Mouse (Mus musculus): Measurements from ENCODE around the gene Dock7. TPM values are rescaled to one million over a fixed set of nuclear protein-coding genes. Genes with fewer than 3 reads are reported as not detected.

Gene Dock7
- 88.7 and 94.2 TPM in 2 replicates for polyA plus RNA-seq (2016; fragmentation: Nextera tagmentation; extraction: Ambion mirVana)

DNA sequence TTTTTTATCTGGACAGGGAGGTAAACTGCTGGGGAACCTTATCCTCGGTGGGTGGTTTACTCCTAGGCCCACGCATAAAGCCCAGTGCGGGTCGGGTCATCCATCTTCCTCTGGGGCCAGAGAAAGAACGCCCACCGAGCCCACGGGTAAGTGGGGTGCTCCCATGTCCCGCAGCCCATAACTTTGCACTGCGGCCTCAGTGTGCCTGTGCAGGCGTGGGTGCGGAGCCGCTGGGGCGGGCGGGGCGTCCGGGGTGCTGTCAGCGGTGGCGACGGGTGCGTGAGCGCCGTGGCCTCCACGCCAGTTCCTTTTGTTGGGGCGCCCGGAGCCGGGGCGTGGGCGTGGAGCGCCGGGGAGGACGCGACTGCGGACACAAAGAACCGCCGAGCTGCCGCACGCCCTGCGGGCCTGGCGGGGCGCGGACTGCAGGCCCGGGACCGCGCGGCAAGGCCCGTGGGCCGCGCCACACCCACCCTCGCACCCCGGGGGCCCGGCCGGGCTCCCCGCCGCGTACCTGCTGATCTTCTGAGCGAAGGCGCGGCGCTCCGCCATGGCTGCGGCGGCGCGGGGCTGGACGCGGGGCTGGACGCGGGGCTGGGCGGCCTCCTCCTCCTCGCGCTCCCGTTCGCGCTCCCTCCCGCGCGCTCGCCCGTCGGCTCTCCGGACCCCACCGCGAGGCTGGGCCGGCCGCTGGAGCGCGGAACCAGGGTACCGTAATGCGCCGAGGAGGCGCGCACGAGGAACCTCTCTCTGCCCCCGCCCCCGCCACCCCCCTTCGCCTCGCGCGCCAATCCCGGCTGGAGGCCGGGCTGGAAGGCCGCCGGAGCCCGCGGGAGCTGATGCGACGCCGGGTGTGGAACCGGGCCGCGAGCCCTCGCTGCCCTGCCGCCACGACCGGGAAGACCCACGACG, at the start of gene Dock7:
Gene Dock7, minus strand, starts transcription at position 705 of the 912 bp plus-strand sequence.
- Histone ChIP-seq H3K36me3 (no peaks in the 10 kb centered on the region), H3K4me3 (peak within 1 kb of the TSS; percentile 98), H3K4me1 (peaks cover 27% of the 10 kb centered on the region), H3K27ac (peak within 1 kb of the TSS; percentile 81), H3K4me2 (replicated peaks) (peak within 1 kb of the TSS; percentile 62), H3K9ac (peak within 1 kb of the TSS; percentile 99), H3K9me3 (no peaks in the 10 kb centered on the region), H3K27me3 (no peaks in the 10 kb centered on the region)
- peak; percentile 94 for ATAC-seq (ENCODE audit: insufficient number of reproducible peaks, insufficient read depth, low FRiP score, low TSS enrichment)
- under 1% methylated on average over 82 of the region's 117 CpGs for WGBS

DNA sequence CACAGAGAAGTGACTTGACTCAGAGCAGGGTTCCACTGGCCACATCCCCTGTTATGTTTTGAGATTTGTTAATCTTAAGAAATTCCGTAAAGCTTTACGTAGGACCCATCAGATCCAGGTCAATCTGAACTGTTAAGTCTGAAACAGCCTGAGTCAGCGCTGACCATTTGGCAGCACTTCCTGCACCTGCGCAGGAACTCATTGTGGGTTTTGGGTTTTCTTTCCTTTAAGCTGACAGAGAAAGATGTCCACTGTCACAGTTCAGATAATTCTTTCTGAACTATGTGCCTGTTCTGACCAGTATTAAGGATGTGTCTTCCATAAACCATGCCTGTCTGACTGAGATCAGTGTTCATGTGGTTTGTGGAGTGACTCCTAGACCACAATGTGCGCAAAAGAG, 48.2 kb upstream of the Dock7 start:
- Histone ChIP-seq H3K27me3 (no peaks in the 10 kb centered on the region), H3K27ac (no peak overlapping the region), H3K4me2 (replicated peaks) (no peak overlapping the region), H3K9me3 (no peaks in the 10 kb centered on the region), H3K4me1 (no peaks in the 10 kb centered on the region), H3K4me3 (no peak overlapping the region), H3K36me3 (no peaks in the 10 kb centered on the region), H3K9ac (no peak overlapping the region)
- WGBS = 91% methylated on average over 5 of the region's 5 CpGs
- no peak for ATAC-seq (ENCODE audit: insufficient number of reproducible peaks, insufficient read depth, low FRiP score, low TSS enrichment)

DNA sequence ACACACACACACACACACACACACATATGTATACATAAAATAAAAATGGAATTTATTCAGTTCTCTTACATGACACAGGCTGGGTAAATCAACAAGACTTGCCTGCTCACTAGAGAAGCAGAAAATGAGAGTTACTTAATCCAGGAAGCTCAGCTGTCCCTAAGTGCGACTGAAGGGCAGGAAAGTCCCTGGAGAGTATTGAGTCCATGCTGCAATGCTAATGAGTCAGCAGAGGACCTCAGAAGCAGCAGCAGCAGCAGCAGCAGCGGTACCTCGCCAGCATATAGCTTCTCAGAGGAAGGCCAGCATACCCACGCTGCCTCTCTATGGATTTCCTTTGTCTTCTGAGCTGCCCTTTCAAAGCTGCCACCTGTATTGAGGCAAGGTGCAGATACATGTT, 42.8 kb upstream of the Dock7 start:
- peaks cover 12% of the 10 kb centered on the region; the same call in 1 of the 2 replicates for H3K4me1 ChIP-seq
- H3K9me3 ChIP-seq = 0 out of 2 replicates have a peak, but pooled peaks cover 2% of the 10 kb centered on the region
- H3K9ac ChIP-seq = no peak overlapping the region
- H3K4me3 ChIP-seq = no peak overlapping the region
- H3K27ac ChIP-seq = no peak overlapping the region
- no peak for ATAC-seq (ENCODE audit: insufficient number of reproducible peaks, insufficient read depth, low FRiP score, low TSS enrichment)
- no peaks in the 10 kb centered on the region for H3K27me3 ChIP-seq
- 19% methylated on average over 4 of the region's 4 CpGs for WGBS
- no peaks in the 10 kb centered on the region for H3K36me3 ChIP-seq
- no peak overlapping the region for H3K4me2 ChIP-seq (replicated peaks)

DNA sequence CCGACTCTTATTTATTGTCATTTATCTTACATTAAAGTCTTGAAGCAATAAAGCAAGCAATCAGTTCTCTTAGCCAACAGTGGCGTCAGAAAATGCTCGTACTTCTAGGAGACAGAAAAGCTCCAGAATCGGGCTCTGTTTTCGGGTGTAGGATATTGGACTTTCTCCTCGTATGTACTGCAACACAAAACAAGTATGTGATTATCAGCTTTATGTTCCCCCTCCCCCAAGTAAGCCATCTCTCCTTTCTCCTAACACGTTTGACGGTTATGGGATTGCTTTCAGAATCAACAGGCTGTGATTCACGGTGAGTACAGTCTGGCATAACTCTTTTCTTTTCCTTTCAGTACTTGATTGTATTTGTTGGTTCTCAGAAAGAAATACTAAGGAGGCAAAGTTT, 42.3 kb upstream of the Dock7 start:
- Histone ChIP-seq H3K36me3 (no peaks in the 10 kb centered on the region), H3K4me3 (no peak overlapping the region), H3K9ac (no peak overlapping the region), H3K27me3 (no peaks in the 10 kb centered on the region), H3K27ac (no peak overlapping the region), H3K4me2 (replicated peaks) (no peak overlapping the region), H3K9me3 (0 out of 2 replicates have a peak, but pooled peaks cover 2% of the 10 kb centered on the region), H3K4me1 (peaks cover 12% of the 10 kb centered on the region; the same call in 1 of the 2 replicates)
- WGBS = 48% methylated on average over 9 of the region's 9 CpGs
- ATAC-seq (ENCODE audit: insufficient number of reproducible peaks, insufficient read depth, low FRiP score, low TSS enrichment) = no peak

DNA sequence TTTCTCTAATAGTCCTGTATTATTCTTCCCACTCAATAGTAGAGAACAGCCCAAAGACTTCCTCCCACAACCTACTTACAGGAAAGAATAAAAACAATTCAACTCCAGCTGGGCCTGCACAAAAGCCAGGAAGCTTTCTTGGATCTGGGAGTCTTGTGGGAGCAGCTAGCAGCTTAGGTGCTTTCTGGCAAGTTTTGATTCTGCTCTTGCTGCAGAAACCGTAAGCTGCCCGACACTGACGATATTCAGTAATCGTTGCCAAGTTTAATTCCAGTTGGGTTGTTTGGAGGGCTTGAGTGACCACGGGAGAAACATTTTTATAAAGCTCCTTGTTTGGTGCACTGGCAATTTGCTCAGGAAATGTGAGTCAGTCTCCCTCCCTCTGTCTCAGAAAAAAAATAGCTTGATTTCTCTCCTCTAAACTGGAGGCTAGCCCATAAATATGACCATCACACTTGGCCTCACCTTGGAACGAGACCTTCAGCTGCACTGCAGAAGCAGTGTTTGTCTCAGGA, 40.8 kb upstream of the Dock7 start:
- Histone ChIP-seq H3K27me3 (no peaks in the 10 kb centered on the region), H3K4me2 (replicated peaks) (no peak overlapping the region), H3K4me3 (no peak overlapping the region), H3K9ac (no peak overlapping the region), H3K4me1 (peaks cover 12% of the 10 kb centered on the region; the same call in 1 of the 2 replicates), H3K27ac (0 out of 2 replicates have a peak overlapping the region, but pooled peaks have one; percentile 50), H3K9me3 (0 out of 2 replicates have a peak, but pooled peaks cover 2% of the 10 kb centered on the region), H3K36me3 (no peaks in the 10 kb centered on the region)
- ATAC-seq (ENCODE audit: insufficient number of reproducible peaks, insufficient read depth, low FRiP score, low TSS enrichment) = no peak
- WGBS = 20% methylated on average over 6 of the region's 6 CpGs

DNA sequence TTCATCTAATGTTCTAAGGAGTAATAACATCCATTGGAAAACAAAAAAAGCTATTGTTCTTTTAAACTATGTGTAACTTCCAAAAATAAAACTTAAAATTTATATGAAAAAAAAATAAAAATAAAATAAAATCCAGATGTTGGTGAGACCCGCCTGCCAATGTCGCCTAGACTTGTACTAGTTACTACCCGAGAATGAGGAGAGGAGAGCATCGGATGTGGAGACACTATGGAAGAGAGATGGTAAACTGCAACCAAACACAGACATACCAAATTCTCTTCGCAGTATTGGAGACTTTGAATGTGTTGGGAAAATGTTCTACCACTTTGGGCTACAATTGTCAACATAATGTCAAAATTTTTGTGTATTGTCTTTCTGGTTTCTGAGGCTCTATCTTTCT, 40.2 kb upstream of the Dock7 start:
- WGBS = 32% methylated on average over 5 of the region's 5 CpGs

DNA sequence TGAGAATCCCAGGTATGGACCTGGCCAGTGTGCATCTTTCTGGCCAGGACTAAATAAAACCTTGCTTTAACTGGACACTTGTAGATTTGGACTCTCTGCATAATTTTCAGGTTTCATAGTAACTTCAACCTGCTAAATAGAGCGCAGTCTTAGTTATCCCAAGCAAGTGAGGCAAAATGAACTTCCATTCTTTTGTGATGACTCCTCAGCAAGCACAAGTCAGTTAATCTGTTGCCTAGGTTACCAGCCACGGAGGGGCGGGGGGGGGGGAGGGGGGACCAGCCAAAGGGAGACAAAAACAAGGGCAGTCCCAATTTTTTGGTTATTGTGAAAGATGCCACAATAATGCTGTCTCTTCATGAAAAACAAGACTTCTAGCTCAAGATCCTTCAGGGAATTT, 39.7 kb upstream of the Dock7 start:
- Histone ChIP-seq H3K4me2 (replicated peaks) (no peak overlapping the region), H3K9ac (no peak overlapping the region), H3K36me3 (no peaks in the 10 kb centered on the region), H3K4me3 (no peak overlapping the region), H3K9me3 (0 out of 2 replicates have a peak, but pooled peaks cover 2% of the 10 kb centered on the region), H3K27me3 (no peaks in the 10 kb centered on the region), H3K4me1 (peaks cover 12% of the 10 kb centered on the region; the same call in 1 of the 2 replicates), H3K27ac (no peak overlapping the region)
- WGBS = 14% methylated on average over 3 of the region's 3 CpGs
- no peak for ATAC-seq (ENCODE audit: insufficient number of reproducible peaks, insufficient read depth, low FRiP score, low TSS enrichment)

More for the DNA sequence above, 40.2 kb upstream of the Dock7 start:
- no peak overlapping the region for H3K4me3 ChIP-seq
- no peak overlapping the region for H3K9ac ChIP-seq
- peaks cover 12% of the 10 kb centered on the region; the same call in 1 of the 2 replicates for H3K4me1 ChIP-seq
- no peak overlapping the region for H3K27ac ChIP-seq
- no peaks in the 10 kb centered on the region for H3K36me3 ChIP-seq
- ATAC-seq (ENCODE audit: insufficient number of reproducible peaks, insufficient read depth, low FRiP score, low TSS enrichment) = no peak
- H3K27me3 ChIP-seq = no peaks in the 10 kb centered on the region
- 0 out of 2 replicates have a peak, but pooled peaks cover 2% of the 10 kb centered on the region for H3K9me3 ChIP-seq
- no peak overlapping the region for H3K4me2 ChIP-seq (replicated peaks)

DNA sequence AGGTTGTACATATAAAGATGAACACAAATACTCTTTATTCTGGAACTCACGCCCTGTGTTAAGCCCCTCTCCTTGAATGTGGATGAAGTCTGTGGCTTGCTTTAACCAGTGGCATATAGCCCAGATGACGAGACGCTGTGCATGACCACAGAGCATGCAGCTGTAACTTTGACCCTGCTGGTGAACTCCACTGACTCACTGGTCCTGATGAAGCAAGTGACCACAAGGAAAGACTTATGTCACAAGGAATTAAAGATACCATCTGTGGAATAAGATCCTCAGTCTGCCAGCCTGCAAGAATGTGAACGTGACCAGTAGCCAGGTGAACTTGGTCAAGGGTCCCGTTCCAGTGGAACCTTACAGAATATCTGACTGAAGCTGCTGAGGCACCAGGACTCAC, 37.8 kb upstream of the Dock7 start:
- Histone ChIP-seq H3K36me3 (no peaks in the 10 kb centered on the region), H3K27ac (no peak overlapping the region), H3K4me2 (replicated peaks) (no peak overlapping the region), H3K27me3 (no peaks in the 10 kb centered on the region), H3K4me1 (peaks cover 10% of the 10 kb centered on the region; the same call in 1 of the 2 replicates), H3K9me3 (0 out of 2 replicates have a peak, but pooled peaks cover 2% of the 10 kb centered on the region), H3K4me3 (no peak overlapping the region), H3K9ac (no peak overlapping the region)
- ATAC-seq (ENCODE audit: insufficient number of reproducible peaks, insufficient read depth, low FRiP score, low TSS enrichment) = no peak
- 83% methylated on average over 5 of the region's 5 CpGs for WGBS

DNA sequence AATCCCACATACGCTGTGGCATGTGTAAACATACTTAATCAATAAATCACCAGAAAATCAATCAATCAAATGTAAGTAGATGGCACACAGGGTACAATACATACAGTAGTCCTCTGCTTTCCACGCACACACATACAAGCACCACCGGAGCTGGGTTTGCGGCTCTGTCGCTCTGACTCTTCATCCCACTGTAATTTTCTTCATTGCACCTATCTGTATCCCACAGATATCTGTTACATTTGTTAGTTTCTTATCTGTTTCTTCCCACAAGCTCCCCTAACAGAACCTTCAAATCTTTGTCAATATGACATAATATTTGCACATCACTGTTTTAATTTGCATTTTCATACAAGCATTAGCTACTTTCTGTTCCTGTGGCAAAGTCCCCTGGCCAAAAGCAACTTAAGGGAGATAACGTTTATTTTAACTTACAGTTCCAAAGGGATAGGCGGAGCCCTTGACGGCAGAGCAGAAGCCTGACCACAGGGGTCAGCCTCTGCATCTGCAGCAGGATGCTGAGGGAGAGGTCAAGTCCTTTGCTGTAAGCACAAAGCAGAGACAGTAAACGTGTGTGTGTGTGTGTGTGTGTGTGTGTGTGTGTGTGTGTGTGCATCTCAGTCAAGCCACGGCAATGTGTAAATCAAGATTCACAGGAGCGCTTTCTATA, 36.1 kb upstream of the Dock7 start:
- WGBS = 66% methylated on average over 11 of the region's 11 CpGs
- Histone ChIP-seq H3K9me3 (0 out of 2 replicates have a peak, but pooled peaks cover 2% of the 10 kb centered on the region), H3K27ac (no peak overlapping the region), H3K36me3 (no peaks in the 10 kb centered on the region), H3K9ac (no peak overlapping the region), H3K4me2 (replicated peaks) (no peak overlapping the region), H3K27me3 (no peaks in the 10 kb centered on the region), H3K4me1 (peaks cover 4% of the 10 kb centered on the region; the same call in 1 of the 2 replicates), H3K4me3 (no peak overlapping the region)
- no peak for ATAC-seq (ENCODE audit: insufficient number of reproducible peaks, insufficient read depth, low FRiP score, low TSS enrichment)

DNA sequence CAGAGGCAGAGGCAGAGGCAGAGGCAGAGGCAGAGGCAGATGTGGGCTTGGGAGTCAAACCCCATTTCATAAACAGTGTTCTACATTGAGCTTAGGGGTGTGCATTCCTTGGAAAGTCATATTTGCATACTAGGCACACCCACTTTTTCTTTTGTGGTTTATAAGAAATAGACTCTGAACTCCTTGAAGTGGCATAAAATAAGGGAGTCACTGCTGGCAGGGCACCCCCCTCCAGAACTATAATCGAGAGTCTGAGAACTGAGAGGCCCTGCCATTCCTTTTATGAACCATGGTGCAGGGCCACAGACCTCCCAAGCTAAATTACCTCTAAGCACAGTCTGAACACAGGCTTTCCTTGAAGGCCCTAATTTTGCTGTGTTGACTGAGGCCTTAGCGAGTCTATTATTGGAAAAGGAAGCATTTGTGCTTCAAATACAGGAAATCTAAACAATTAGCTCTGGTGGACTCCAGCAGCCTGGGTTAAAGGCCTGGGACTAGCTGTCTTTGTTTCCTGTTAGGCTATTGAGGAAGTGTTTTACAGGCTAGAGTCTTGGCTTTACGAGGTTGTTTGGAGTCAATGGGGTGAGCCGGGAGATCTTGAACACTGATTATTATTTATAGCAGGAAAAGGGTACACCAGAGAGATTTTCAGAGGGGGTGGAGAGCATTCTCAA, 31.3 kb upstream of the Dock7 start:
- H3K27ac ChIP-seq = no peak overlapping the region
- no peak for ATAC-seq (ENCODE audit: insufficient number of reproducible peaks, insufficient read depth, low FRiP score, low TSS enrichment)
- H3K4me1 ChIP-seq = no peaks in the 10 kb centered on the region

DNA sequence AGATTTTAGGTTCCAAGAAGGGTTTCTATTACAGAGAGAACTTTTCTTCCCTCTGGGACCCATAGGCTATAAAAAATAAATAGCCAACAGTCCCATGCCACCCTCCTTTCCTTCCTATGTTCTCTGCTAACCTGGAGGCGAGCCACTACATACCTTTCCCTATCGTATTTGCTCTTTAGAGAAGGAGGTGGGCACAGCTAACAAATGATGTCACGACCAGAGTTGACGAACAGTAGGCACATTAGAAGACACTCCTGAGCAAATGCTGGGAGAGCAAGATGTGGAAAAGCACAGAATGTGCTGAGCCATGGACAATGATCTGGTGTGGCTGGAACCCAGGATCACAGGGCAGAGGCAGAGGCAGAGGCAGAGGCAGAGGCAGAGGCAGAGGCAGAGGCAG, 30.7 kb upstream of the Dock7 start:
- Histone ChIP-seq H3K36me3 (no peaks in the 10 kb centered on the region), H3K9ac (no peak overlapping the region), H3K4me2 (replicated peaks) (no peak overlapping the region), H3K4me3 (no peak overlapping the region), H3K27ac (no peak overlapping the region), H3K27me3 (no peaks in the 10 kb centered on the region), H3K9me3 (no peaks in the 10 kb centered on the region), H3K4me1 (no peaks in the 10 kb centered on the region)
- 89% methylated on average over 4 of the region's 4 CpGs for WGBS
- no peak for ATAC-seq (ENCODE audit: insufficient number of reproducible peaks, insufficient read depth, low FRiP score, low TSS enrichment)

More for the DNA sequence above, 31.3 kb upstream of the Dock7 start:
- H3K36me3 ChIP-seq = no peaks in the 10 kb centered on the region
- H3K27me3 ChIP-seq = no peaks in the 10 kb centered on the region
- no peak overlapping the region for H3K4me3 ChIP-seq
- 41% methylated on average over 4 of the region's 4 CpGs for WGBS
- no peaks in the 10 kb centered on the region for H3K9me3 ChIP-seq
- H3K9ac ChIP-seq = no peak overlapping the region
- H3K4me2 ChIP-seq (replicated peaks) = no peak overlapping the region

Measured in embryonic facial prominence, embryonic 12.5 days (tissue).